Mouse (Mus musculus) large intestine, adult 2 months (tissue): Measurements from ENCODE around the gene Zfp637. TPM values are rescaled to one million over a fixed set of nuclear protein-coding genes. Genes with fewer than 3 reads are reported as not detected.

Experiments
- polyA plus RNA-seq: library from polyadenylated mRNA; depleted of rRNA; stranded (reverse); fragments of >200 nt; gene quantifications from 2 replicates; pipeline ENCODE4 v1.2.3, GENCODE M21; 2012; rRNA removed

Gene Zfp637
- polyA plus RNA-seq, 1 experiment = 20.1 TPM

Other genes with a start within 250 kb of the Zfp637 start
- gene Zfp239, start 20.9 kb downstream of the Zfp637 start, polyA plus RNA-seq = 5.2 and 7.8 TPM in 2 replicates
- gene Hnrnpf, start 59.1 kb downstream of the Zfp637 start, polyA plus RNA-seq = 166 and 175 TPM in 2 replicates
- gene Fxyd4, start 96.5 kb downstream of the Zfp637 start, polyA plus RNA-seq = not detected in 2 replicates
- 0.21 and 0.45 TPM in 2 replicates for gene Rasgef1a, start 170.3 kb downstream of the Zfp637 start, polyA plus RNA-seq